Mouse (Mus musculus) bone marrow, adult 2 months (tissue): ENCODE data around the gene Mapkapk2. TPM values are rescaled to one million over a fixed set of nuclear protein-coding genes. Genes with fewer than 3 reads are reported as not detected.

Experiments
- H3K27ac ChIP-seq: fragments of 200-500 bp; 2 replicates; pipeline ENCODE4 v1.5.1; 2012; ENCODE audit warnings: low read depth, mild to moderate bottlenecking, control low read depth, inconsistent platforms, low read length; ENCODE audit not compliant: control insufficient read depth, poor library complexity, insufficient read depth
- H3K4me1 ChIP-seq: fragments of 200-500 bp; 2 replicates; pipeline ENCODE4 v1.6.1; 2011; ENCODE audit warnings: low read length; ENCODE audit not compliant: control insufficient read depth, insufficient read depth
- H3K4me3 ChIP-seq: fragments of 200-500 bp; replicated peaks from 2 replicates; pipeline ENCODE3; 2011; ENCODE audit warnings: mild to moderate bottlenecking, low read depth, low read length, control low read depth; ENCODE audit not compliant: control insufficient read depth
- CTCF ChIP-seq: fragments of 200-500 bp; IDR thresholded peaks from 2 replicates; pipeline ENCODE4 v1.5.1; 2011; ENCODE audit warnings: low read length, control low read depth; ENCODE audit not compliant: control insufficient read depth, insufficient read depth
- POLR2A ChIP-seq: fragments of 200-500 bp; IDR thresholded peaks from 2 replicates; pipeline ENCODE4 v1.6.1; 2011; ENCODE audit warnings: low read depth, mild to moderate bottlenecking, control low read depth, low read length, borderline replicate concordance; ENCODE audit not compliant: control insufficient read depth
- WGBS: fragments of 180-500 bp; shearing (Covaris S2); methylation state at CpG from one replicate; pipeline ENCODE4 v1.1.7; 2018; 5-methylcytosine and 5-hydroxymethylcytosine counted together
- polyA plus RNA-seq: library from polyadenylated mRNA; stranded (reverse); fragments of >200 nt; gene quantifications from 2 replicates; pipeline ENCODE4 v1.2.4, GENCODE M21; 2011; ENCODE audit warnings: low replicate concordance; ENCODE audit not compliant: missing spikeins, insufficient read depth, insufficient read length

Gene Mapkapk2
- polyA plus RNA-seq, 1 experiment, result 38.1 TPM

DNA sequence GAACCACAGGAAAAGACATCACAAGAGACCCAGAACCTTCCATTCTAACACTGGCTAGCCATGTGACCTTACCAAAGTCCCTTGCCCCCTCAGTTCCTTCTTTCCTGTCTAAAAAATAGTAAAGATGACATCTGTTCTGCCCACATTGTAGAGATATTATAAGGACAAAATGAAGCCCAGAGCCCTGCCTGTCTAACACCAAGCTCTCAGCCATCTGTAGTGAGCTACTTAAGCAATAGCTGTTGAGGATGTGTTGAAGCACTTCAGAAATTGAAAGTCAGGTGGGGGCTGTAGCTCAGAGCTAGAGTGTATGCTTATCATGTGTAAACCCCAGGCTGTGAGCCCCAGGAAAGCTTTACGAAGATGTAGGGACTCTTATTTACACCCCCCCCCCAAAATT lies 3.2 kb upstream of the Mapkapk2 start:
- Histone ChIP-seq H3K4me1 (peaks cover 7% of the 10 kb centered on the region), H3K4me3 (no peak overlapping the region), H3K27ac (no peak overlapping the region)
- TF ChIP-seq POLR2A (no peak), CTCF (no peak)
- 70% methylated on average over 1 of the region's 1 CpGs for WGBS

DNA sequence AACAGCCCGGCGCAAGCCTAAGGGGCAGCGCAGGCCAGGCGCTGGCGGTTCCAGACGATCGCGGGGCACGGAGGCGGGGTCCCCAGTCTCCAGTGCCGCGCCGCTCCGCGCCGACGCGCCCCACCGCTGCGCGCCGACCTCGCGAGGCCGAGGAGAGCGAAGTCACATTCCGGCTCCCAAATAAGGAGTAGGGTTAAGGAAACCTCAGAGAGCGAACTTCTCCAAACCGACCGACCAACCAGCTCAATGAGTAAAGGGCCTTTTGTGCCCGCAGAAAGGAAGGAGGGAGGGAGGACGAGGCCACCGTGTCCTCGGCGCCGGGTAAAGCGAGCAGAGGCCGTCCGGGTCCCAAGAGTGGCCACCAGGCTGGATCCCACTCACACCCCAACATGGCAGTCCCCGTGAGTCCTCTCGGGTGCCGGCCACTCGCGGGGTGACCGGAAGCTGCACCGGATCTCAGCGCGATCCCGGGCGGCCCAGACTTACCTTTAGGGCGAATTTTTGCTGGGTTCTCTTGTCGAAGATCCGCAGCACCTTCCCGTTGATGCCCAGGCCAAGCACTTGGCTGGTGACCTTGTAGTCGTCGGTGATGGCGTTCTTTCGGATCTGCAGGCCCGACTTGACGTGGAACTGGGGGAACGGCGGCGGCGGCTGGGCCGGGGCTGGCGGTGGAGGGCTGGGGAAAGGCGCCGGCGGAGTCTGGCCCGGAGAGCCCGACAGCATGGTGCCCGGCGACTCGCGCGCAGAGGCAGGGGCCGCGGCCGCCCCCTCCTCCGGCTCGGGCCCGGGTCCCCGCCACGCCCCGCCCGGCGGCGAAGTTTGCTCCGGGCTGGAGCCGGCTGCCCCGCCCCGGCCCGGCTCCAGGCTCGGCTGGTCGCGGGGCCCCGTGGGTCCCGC lies 575 bp downstream of the Mapkapk2 start:
- peak overlapping the region; percentile 99 for H3K4me3 ChIP-seq
- TF ChIP-seq POLR2A (peak; percentile 57; the same call in 1 of the 2 replicates), CTCF (no peak)
- H3K27ac ChIP-seq, result peak overlapping the region; percentile 97
- peaks cover 11% of the 10 kb centered on the region for H3K4me1 ChIP-seq
- under 1% methylated on average over 98 of the region's 98 CpGs for WGBS

DNA sequence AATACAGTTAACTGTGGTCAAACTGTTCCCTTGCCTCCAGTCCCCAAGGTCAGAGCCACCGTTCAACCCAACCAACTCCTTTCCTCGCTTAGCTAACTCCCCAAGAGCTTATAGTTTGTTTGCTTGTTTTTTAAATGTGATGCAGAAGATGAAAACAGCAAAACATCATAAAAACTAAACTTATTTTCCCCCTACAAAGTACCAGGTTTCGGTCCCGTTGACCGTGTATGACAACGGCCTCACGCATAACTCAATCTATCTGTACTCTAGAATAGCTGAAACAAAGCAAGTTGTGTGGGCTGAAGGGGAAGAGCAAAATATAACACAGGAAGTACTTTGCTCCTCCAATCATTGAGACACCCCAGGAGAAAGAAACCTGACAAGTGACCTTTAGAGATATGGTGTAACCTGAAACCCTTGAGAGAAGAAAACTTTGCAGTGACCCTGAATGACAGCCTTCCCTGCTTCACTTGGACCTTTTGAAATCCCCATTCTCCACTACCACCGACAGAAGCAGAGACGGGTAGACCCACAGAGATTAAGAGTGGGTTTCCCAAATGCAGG lies 1.4 kb downstream of the Mapkapk2 start:
- Histone ChIP-seq H3K4me1 (peaks cover 16% of the 10 kb centered on the region), H3K4me3 (peak overlapping the region; percentile 99), H3K27ac (peak overlapping the region; percentile 97)
- TF ChIP-seq POLR2A, result no peak
- TF ChIP-seq CTCF, result no peak
- WGBS, result 1% methylated on average over 9 of the region's 9 CpGs

DNA sequence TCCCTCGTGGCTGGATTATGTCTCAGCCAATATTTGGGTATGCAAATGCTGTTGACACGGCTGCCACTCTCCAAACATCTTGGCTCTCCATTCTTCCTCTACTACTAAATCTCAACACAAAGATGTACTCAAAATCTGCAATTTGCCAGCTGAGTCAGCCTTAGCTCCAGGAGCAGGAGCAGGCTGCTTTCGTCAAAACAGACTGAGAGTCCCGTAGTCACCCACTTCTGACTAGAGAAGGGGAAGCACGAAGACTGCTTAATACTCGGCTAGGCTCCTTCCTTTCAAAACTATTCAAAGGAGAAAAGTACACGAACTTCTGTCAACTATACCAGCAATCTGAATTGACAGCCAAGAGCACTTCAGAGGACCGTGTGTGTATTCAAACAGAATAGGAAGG lies 2.1 kb downstream of the Mapkapk2 start:
- H3K4me1 ChIP-seq, result peaks cover 21% of the 10 kb centered on the region
- TF ChIP-seq POLR2A (no peak), CTCF (no peak)
- peak overlapping the region; percentile 55 for H3K4me3 ChIP-seq
- H3K27ac ChIP-seq, result peak overlapping the region; percentile 39; the same call in 1 of the 2 replicates
- WGBS, result 6% methylated on average over 8 of the region's 8 CpGs

DNA sequence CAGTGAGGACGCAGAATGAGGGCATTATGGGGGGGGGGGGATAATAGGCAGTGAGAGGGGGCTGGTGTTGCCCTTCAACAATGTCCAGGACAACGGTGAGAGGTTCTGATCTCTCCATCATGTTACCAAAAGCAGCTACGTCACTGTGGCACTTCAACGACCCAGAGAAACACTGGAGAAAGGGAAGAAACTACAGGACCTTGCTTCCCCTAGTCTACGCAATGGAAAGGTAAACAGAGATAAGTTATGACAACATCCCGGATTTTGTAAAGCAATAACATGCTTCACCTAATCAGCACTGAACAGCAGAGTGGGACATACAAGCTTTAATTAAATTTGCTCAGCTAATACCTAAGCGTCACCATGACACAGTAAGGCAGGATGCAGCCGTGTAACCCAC lies 3.7 kb downstream of the Mapkapk2 start:
- peaks cover 29% of the 10 kb centered on the region for H3K4me1 ChIP-seq
- WGBS, result 65% methylated on average over 8 of the region's 8 CpGs
- TF ChIP-seq POLR2A, result no peak
- TF ChIP-seq CTCF, result no peak
- H3K27ac ChIP-seq, result no peak overlapping the region
- H3K4me3 ChIP-seq, result no peak overlapping the region

DNA sequence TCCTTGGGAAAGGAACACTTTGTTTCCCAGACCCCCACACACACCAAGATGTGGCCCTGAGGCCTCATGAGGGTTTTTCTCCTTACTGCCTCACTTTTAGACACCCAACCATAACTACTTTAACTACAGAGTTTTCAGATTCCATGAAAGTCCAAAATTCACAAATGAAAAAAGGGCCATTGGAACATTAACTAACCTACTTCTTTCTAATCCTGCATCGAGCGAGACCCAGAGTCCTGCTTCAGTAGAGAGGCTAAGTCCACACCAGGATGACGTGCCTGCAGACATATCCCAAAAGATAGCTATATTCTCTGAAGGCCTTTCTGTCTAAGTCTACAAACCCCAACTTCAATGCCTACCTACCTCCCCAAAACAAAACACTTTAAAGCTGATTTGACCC lies 4.8 kb downstream of the Mapkapk2 start:
- 85% methylated on average over 3 of the region's 3 CpGs for WGBS
- H3K27ac ChIP-seq, result peak overlapping the region; percentile 36
- TF ChIP-seq CTCF (no peak), POLR2A (no peak)
- H3K4me3 ChIP-seq, result no peak overlapping the region
- peaks cover 32% of the 10 kb centered on the region for H3K4me1 ChIP-seq

DNA sequence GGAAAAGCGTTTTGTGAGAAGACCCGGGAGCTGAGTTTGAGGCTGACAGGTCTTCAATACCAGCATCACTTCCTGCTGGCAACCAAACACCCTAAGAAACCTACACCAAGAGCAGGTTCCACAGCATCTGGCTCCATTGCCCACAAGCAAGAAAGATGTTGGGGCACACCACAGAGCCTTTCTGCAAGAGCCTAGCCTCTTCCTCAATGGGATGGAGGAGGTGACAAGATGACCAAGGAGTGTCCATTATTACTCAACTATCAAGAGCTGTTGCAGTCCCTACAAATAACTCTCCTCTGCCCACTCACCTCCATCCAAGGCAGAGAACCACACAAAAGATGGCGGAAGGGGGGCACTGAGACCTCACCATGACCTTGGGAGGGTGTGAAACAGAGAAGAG lies 5.5 kb downstream of the Mapkapk2 start:
- Histone ChIP-seq H3K4me3 (no peak overlapping the region), H3K4me1 (peaks cover 32% of the 10 kb centered on the region), H3K27ac (peak overlapping the region; percentile 36; the same call in 1 of the 2 replicates)
- 40% methylated on average over 3 of the region's 3 CpGs for WGBS
- no peak for TF ChIP-seq CTCF
- no peak for TF ChIP-seq POLR2A

DNA sequence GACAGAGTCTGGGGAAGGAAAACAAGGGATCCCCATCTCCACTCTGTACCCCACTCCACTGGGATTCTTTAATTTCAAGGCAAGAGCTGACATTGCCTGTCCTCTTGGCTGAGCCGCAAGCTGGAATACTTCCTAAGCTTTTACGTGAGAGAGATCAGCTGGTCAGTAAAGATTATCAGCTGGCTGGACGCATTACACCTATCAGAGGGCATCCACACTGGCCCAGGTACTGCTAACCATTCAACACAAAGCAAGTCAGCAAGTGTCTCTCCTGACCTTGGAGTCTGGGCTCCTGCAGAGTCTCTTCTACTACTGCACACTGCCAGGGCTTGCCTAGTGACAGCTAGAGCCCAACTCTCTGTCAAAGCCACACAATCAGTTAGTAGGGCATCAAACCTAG lies 6.1 kb downstream of the Mapkapk2 start:
- Histone ChIP-seq H3K4me3 (no peak overlapping the region), H3K4me1 (peaks cover 32% of the 10 kb centered on the region), H3K27ac (no peak overlapping the region)
- TF ChIP-seq CTCF (no peak), POLR2A (no peak)
- WGBS, result 85% methylated on average over 3 of the region's 3 CpGs

DNA sequence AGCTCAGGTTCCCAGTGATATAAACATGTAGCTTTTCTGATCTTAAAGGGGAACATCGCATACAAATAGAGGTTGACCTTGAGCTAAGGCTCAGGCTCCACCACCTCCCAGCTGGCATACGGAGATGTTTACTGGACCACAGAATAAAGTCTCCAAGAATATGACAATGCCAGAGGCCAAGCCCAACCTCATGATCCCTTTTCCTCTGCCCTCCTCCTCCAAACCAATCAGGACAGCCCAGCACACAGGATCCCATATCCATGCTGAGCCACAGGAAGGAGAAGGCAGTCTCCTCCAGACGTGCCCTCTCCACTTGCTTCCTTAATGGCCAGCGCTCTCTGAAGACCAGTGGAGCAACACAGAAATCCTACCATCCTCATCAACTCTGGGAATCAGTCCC lies 6.7 kb downstream of the Mapkapk2 start:
- Histone ChIP-seq H3K4me3 (no peak overlapping the region), H3K27ac (peak overlapping the region; percentile 72; the same call in 1 of the 2 replicates), H3K4me1 (peaks cover 34% of the 10 kb centered on the region)
- 59% methylated on average over 4 of the region's 4 CpGs for WGBS
- no peak for TF ChIP-seq CTCF
